Mouse (Mus musculus) CD4-positive helper T cell, adult 2 months (primary cell): Measurements from ENCODE around the gene Gfi1.
A peak's percentile ranks its signal among the peaks of the same experiment; 100 is the strongest.

ENCODE experiments used
- DNase-seq: peaks from one replicate; pipeline ENCODE4 v3.0.0-alpha.2; 2012; ENCODE audit warnings: low read depth, missing footprints, low spot score

Gene Gfi1

DNA sequence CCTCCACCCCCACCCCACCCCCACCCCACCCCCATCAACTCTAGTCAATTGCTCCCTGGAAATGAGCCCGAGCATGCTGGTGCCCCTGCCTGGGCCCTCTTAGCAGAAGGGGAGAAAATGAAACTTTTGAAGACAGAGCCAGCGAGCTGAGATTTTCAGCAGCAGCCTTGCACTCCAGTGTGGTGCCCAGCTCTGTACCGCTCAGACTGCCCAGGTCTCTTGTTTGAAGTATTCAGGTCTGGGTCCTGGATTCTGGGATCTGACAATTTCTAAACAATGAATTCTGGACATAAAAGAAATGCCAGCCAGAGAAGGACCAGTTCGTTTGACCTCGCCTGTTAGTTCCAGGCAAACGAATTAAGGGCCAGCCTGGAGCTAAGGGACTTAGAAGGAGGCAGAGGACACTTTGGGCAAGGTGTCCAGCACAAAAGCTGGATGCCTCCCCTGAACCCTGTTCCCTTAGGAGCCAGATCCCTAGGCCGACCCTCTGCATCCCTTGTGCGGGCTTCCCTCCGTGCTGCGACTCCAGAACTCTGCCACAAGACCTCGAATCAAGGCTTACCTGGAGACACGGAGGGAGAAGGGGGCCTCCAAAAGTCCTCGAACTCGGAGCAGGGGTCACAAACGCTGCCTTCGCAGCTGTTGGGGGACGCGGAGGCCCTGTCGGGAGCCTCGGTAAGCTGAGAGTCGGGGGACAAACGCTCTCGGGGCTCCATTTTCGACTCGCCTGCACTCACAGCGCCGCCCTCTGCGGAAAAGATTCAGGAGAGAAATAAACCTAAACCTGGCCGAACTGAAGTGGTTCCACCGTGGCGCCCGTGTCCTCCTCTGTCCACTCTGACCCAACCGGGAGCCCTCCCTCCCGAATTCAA, 2.9 kb downstream of the Gfi1 start:
- peak; percentile 44 for DNase-seq

DNA sequence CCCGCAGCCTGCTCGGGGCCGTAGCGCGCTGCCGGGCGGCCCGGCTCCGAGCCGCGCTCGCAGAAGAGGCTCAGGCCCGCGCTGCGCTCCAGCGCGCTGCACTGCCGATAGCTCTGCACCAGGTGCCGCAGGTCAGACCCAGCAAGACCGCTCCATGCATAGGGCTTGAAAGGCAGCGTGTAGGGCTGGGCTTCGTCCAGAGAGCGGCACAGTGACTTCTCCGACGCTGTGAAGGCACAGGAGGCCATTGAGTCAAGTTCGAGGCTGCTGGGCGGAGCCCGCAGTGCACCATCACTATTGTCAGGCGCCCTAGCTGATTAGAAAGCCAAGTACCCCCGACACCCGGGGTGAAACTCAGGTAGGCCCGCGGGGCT, 4.2 kb downstream of the Gfi1 start:
- no peak for DNase-seq

DNA sequence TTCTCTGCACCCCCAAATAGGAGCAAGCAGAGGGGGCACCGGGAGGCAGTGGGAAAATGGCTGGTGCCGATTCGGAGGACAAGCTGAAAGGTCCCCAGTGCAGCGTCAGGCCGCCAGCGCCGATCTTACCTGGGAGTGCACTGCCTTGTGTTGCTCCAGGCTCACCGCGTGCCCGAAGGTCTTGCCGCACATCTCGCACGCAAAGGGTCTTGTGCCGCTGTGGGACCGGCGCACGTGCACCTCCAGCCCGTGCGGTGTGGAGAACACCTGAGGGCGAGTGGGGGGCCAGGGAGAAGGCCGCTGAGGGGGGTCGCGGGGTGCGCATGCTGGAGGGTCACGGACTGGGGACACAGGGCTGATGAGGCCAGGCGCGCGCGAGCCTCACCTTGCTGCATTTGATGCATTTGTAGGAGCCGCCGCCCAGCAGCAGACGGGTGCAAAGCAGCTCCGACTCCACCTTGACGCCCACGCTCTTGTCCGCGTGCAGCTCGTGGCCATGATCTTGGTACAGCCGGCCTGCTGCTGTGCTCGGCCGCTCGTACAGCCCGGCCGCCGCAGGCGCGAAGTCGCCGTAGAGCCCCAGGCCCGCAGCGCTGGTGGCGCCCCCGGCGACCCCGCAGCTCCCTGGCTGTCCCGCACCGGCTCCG, 4.7 kb downstream of the Gfi1 start:
- no peak for DNase-seq

DNA sequence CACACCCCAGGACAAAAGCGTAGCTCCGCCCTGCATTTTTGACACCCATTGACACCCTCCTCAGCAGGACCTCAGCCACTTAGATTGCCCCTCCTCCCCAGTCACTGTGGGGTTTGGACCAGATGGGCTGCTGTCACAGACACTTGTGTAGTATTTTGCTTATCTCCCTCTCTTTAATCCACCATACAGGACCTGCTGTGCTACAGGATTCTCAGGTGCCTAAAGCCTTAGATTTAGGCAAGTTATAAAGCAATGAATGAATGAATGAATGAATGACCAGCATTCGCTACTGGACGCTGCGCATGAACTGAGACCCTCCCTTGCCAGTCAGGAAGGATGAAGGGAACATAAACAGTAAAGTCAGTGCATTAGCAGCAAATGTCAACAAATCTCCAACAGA, 5.3 kb downstream of the Gfi1 start:
- no peak for DNase-seq

DNA sequence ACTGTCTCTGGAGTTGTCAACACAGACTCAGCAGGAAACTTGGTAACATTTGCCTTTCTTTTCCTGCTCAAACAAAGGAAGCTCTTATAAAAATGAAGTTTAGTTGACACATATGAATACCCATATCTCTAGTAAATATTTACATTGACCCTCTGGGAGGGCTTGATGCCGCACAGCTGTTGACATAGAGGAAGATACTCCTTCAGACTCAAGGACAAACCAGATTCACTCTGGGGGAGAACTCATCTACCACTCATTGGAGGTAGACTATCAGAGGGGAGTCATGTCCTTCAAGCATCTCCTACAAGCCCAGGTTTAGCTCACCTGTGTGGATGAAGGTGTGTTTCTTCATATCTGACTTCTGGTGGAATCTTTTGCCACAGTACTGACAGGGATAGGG, 6.0 kb downstream of the Gfi1 start:
- no peak for DNase-seq

DNA sequence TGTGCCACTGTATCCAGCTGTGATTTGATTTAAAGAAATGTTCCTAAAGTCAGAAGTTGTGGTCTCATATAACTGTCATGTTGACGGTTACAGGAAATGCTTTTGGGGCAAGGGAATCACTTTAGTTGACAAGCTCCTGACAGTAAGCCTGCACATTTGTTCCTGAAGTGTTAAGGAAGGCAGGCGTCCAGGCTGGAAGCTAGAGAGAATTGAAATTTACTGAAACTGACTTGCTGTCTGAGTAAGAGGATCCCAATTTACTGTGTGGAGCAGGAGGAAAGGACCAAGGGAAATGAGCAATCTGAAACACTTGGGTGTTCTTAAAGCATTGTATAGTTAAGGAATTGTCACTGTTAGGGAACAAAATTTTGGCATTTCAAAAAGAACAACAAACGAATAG, 6.6 kb downstream of the Gfi1 start:
- no peak for DNase-seq

DNA sequence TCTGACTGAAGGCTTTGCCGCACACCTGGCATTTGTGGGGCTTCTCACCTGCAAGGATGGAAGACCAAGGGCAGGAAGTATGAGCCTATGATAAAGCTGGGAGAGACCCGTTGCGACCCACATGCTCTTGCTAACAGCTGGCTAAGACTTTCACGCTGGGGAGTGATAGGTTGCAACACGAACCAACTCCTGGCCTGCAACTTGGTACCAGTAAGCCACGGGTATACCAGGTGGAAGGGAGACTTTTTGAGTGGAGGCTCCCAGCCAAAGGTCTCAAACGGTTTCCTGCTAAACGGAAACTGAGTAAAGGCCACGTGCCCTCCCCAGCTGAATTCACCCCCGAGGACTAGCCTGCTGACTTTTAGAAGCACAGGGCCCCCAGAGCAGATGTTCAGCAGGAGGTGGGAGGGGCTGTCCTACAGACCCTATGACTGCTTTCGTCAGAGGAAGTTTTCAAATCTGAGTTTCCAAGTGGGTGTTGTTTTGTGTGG, 7.9 kb downstream of the Gfi1 start:
- DNase-seq, result peak; percentile 70

DNA sequence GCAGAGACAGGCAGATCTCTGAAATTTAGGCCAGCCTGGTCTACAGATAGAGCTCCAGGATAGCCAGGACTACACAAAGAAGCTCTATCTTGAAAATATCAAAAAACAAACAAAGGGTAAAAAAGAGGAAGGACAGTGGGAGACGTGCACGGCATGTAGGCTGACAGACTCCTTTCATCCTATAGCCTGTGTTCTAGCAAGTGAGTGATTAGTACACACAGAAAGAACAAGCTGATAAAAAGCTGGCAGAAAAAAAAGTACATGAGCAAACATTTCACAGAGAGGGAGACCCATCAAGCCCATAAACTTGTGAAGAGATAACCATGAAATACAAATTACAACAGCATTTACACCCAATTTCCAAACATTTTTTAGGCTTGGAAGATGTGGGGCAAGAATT, 14.1 kb downstream of the Gfi1 start:
- DNase-seq, result no peak

DNA sequence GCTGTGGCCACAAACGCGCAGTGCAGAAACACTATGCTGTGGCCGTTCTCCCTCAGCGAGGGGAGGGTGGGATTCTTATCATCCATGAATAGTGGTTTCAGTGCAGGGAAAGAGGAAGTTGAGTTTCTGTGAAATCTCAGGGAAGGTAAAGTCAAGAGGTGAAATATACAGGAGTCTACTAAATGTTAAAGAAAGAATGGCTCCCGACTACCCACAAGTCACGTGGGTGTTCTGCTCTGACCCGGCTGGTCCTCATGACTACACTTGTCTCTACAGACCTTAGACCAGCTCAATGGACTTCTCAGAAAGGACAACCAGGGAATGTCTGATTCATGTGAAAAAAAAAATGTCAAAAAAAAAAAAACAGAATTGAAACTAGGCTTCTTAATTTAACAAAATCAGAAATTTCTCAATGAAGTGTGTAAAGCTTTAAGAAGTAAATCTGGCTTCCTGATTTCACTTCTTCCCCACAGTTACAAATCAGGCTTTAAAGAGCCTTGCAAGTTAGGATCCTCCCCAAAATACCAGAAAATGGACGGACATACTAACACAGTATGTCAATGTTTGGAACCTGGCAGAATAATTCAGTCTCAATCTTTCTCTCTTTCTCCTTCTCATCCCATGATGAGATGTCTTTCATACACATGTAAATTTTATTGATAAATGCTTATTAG, 17.6 kb downstream of the Gfi1 start:
- DNase-seq, result no peak

DNA sequence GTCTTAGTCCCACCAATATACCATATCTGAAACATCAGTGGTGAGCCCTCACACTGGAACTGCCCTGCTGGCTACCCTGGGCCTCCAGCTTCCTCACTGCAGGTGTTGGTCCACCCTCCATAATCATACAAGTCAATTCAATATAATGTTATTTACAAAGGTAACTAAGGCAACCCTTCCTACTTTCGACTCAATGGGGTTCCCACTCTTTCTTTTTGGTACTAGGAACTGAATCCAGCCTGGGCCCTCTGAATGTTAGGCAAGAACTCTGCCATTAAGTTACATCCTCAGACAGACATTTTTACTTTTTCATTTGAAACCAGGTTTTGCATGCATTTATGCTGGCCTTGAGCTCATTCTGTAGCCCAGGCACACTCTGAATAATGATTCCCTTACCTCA, 19.6 kb downstream of the Gfi1 start:
- DNase-seq, result no peak

DNA sequence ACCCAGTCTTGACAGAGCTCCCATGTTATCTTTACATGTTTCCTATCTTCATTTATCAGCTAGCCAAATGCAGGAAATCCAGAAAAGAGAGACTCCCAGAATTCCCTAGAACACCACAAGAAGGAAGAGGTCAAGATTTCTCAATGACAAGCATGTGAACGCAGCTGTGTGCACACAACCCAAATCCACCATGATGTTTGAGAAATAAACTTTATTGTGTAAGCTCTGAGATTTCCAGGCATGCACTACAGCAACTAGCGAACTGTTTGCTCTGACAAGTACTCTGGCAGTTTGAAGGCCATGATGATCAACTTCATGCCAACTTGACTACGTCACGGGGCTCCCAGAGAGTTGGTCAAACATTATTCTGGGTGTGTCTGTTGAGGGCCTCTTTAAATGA, 20.1 kb downstream of the Gfi1 start:
- DNase-seq, result no peak

DNA sequence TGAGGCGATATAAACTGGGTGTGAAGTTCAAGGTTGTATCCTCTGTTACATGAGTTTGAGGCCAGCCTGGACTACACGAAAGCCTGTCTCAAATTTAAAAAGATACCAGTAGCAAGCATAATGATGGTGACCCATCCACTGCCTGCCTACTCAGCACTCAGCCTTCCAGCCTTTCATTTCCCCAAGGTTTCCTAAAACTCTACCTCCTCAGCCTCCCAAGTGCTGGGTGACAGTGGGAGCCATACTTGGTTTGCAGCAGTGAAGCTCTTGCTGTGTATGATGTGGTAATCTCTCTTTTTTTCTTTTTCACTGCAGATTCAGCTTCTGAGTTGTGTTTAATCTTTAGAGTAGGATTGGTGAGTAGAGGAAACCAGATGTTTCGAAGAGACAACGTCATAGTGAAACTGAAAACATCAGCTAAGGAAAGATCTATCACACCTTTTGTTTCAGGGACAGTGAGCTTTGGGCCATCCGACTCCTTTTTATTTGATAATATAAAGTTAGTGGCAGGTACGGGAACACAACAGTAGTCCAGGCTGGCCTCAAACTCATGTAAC, 22.6 kb downstream of the Gfi1 start:
- DNase-seq, result peak; percentile 82

DNA sequence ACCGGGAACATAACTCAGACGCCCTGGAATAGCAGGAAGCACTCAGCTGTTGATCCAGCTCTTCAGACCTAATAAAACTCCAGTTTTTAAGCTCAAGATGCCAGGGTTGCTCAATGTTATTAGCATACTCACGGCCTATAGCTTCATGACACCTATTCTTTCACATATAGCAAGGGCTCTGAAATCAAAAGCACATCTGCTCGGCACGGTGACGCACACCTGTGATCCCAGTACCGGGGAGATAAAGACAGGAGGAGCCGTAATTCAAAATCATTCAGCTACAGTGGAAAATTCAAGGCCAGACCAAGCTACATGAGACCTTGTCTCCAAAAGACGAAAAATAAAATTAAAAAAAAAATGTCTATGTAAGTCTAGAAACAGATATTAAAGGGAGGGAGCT, 24.2 kb downstream of the Gfi1 start:
- DNase-seq, result no peak

DNA sequence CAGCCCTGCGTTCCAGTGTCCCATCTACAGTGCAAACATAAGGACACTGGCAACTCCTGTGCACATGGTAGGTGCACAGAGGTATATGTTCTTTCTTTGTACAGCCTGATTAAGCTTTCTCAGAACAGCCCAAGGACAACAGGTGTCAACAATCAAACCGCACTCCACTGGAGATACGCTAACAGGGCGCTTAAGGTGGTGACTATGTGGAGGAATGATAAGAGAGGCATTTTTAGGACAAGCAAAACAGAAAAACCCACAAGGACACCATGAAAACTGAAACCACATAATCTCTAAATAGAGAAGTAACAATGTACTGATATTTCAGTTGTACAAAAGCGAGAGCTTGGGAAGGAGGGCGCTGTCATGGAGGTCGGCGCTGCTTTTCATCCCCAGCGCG, 25.0 kb downstream of the Gfi1 start:
- DNase-seq, result no peak

DNA sequence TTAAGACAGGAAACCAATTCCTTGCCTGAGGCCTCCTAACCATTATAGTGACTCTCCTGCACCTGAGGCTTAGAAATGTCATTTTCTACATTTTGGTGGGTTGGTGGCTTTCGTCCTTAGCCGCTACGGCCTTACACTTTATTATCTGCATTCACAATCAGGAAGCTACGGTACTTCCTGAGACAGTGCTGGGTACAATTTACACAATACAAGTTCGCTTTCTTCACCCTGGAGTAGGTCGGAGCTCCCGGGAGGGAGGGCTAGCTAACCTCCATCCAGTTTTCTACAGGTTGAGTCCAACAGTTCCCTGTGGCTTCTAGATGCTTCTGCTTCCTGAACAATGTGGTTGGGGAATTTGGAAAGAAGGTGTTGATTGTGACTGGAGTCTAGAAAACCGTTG, 26.9 kb downstream of the Gfi1 start:
- DNase-seq, result no peak

DNA sequence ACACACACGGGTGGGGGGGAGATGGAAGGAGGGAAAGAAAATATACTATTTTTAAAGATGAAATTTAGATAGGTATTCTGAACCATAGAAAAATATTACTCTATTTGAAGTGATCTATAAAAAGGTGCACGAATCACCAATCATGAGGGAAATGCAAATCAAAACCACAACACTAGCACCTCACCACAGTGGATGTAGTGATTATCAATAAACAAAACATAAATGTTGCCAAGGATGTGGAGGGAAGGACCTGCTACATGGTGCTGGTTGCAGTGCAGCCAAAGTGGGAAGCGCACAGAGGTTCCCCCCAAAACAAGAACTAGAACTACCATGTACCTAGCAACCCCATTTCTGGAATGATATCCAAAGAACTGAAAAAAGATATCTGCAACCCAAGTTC, 30.8 kb downstream of the Gfi1 start:
- peak; percentile 56 for DNase-seq

DNA sequence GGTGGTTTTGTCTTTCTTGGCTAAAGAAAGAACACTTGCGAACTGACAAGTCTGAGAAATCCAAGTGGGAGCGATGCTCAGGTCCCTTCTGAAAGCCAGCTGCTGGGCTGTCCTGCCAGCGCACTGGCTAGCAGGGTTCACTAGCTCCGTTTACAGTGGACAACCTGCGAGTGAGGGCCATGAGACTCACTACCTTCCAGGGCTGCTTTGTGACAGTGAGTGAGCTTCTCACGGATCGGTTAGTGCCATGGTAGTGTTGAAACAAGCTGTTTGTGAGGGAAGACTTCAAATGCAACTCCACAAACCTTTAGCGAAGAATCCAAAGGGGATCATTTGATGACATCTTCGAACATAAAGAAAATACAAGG, 37.4 kb downstream of the Gfi1 start:
- no peak for DNase-seq

DNA sequence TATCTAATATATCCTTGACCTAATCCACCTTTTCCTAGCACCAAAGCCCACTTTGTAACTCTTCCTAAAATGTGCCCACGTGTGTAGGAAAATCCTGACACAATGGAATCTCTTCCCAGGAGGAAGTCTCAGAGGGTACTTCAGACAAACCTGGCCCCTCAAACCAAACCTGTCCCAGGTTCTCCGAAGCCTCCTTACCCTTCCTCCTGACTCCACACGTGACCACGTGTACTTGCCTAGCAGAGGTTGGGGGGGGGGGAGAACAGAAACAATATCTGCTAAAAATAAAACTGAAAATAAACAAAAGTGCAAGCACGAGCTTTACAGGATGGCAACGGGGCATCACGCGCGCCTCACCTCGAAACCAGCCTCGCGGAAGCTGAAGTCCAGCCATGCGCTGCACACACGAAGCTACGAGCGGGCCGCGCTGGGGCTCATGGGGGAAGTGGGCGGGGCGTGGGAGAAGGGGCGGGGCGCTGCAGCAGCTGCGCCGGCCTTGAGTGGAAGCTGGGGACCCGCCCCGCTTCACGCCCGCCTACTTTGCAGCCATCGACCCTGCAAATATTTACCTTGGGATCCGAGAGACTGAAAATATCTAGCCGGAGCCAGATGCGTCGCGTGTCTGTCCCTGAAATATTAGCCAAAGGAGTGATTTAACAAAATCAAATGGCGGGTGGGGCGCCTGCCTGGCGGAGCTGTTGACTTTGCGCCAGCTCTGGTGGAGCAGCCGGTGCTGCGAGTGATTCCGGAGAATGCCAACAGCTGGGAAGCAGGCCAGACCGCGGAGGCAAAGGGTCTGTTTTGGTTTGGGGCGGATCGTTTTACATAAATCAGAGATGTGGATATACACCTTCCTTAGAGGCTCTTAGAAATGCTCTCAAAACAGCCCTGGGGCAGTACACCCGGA, 38.0 kb downstream of the Gfi1 start:
- peak; percentile 94 for DNase-seq

DNA sequence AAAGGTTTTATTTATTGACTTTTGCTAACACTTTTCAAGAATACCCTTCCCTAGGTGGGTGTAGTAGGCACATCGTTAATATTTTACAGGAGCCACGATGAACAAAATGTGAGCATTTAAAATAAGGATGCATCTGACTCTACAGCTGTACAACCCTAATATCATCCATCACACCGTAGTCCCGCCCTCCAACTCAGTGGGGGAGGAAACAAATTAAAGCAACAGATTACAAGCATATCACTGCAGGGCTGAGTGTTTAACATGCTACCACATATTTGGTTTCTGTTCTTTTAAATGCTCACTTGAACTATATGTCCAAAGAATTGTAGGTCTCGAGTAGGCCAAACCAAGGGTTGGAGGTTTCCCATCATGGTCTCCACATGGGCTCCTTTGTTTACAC, 38.7 kb downstream of the Gfi1 start:
- no peak for DNase-seq

DNA sequence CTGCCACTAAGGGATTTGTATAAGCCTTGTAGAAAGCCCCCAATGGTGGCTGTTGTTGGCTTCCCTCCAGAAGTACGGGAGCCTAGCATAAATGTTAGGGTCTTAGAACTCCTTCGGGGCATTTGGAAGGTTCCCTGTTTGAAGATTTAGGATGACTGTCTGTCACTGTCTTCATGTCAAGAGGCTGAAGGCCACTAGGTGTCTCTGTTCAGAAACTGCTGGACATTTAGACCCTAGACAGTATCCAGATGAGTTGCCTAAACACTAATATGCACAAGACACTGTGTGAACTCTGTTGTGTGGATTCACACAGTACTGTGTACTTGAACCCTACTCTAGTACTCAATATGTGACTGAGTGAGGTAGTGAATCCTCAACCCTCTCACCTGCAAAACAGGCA, 41.5 kb downstream of the Gfi1 start:
- no peak for DNase-seq

DNA sequence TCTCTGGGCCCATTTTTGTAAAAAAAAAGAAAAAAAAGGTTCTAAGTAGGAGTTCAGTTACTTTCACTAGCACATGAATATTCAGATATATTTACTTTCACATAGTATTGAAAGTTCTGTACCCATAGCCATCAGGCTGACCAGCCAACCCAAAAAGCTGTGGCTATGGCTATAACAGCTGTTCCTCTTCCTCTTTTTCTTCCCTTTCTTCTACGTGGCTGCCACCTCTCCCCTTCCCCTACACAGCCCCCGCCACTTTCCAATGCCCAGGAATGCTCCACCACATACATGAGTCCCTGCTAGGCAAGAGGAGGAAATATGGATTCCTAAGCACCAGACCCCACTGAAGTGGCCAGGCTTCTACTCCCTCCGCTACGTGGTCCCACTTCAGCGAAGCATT, 44.5 kb downstream of the Gfi1 start:
- no peak for DNase-seq
